Mouse (Mus musculus) layer of hippocampus, postnatal 14 days (tissue): ENCODE measurements around the gene Naip1. TPM values are rescaled to one million over a fixed set of nuclear protein-coding genes. Genes with fewer than 3 reads are reported as not detected.
"Not testable (repeated sequence)": the region's sequence is repeated elsewhere in the genome, so short reads cannot be mapped to it uniquely, and the experiment has no call there.

Experiments used
- DNase-seq, 2 experiments: peaks; one replicate each; pipeline ENCODE4 v3.0.0; 2021 to 2022; ENCODE audit warnings: low spot score in 2 of 2, mixed read lengths in 1 of 2
- total RNA-seq, 2 experiments: library from RNA; stranded (reverse); gene quantifications; 2 replicates each; pipeline ENCODE4 v1.2.3; 2021

The Naip1 gene
- total RNA-seq, 2 experiments from 2014 or later, result 0.14 TPM

GRCm38 (mm10) chr13:100402930-100403637 lies 49.6 kb downstream of the Naip1 start:
- not testable (repeated sequence) for DNase-seq

- DNase-seq, result peak in 1 of 2 experiments; percentile 8
Observed at GRCm38 (mm10) chr13:100391021-100391420, 61.6 kb downstream of the Naip1 start.

- no peak for DNase-seq
Observed at GRCm38 (mm10) chr13:100370536-100370935, 82.1 kb downstream of the Naip1 start.

Other genes with a start within 250 kb of the Naip1 start
- gene Naip5, start 206.5 kb downstream of the Naip1 start, total RNA-seq, result under 1 TPM; 0.28 to 0.33 TPM
- under 1 TPM; 0.19 to 0.21 TPM for gene Naip6, start 135.2 kb downstream of the Naip1 start, total RNA-seq
- 10 to 100 TPM; 41.6 to 42.2 TPM for gene Gtf2h2, start 39.7 kb upstream of the Naip1 start, total RNA-seq
- 10 to 100 TPM; 11.9 to 16.4 TPM for gene Ocln, start 99.8 kb upstream of the Naip1 start, total RNA-seq
- 1 to 10 TPM; 1.7 to 2.0 TPM for gene Marveld2, start 164.1 kb upstream of the Naip1 start, total RNA-seq
- 10 to 100 TPM; 91.5 to 100.0 TPM for gene Ak6, start 198.1 kb upstream of the Naip1 start, total RNA-seq
- 10 to 100 TPM; 12.0 to 13.2 TPM for gene Rad17, start 198.2 kb upstream of the Naip1 start, total RNA-seq
- 10 to 100 TPM; 23.6 to 26.5 TPM for gene Taf9, start 198.7 kb upstream of the Naip1 start, total RNA-seq
- under 1 TPM; 0.36 to 0.53 TPM for gene Ccdc125, start 216.8 kb upstream of the Naip1 start, total RNA-seq